Comparison of ENCODE assay signal across 17 mouse cellular contexts in genomic region chr2:140691403-140691802, GRCm38 (mm10). TPM values are rescaled to one million over a fixed set of nuclear protein-coding genes. Genes with fewer than 3 reads are reported as not detected.
"Had no signal": no experiment of that assay in that cellular context is flagged by ENCODE, and none has a peak within 500 bp of the region (broad histone marks: within the 10 kb centered on the region; RNA-seq: fewer than 3 reads in every experiment).

No protein-coding gene starts in this region.

- H3K9ac ChIP-seq: neural tube, embryonic 13.5 days; neural tube, embryonic 15.5 days; stomach, embryonic 15.5 days had no signal

- H3K9me3 ChIP-seq: neural tube, embryonic 13.5 days; neural tube, embryonic 15.5 days; stomach, embryonic 15.5 days had no signal

- H3K4me3 ChIP-seq: neural tube, embryonic 13.5 days; neural tube, embryonic 15.5 days; stomach, embryonic 15.5 days had no signal

- H3K4me2 ChIP-seq: neural tube, embryonic 13.5 days; neural tube, embryonic 15.5 days; stomach, embryonic 15.5 days had no signal

- H3K36me3 ChIP-seq: neural tube, embryonic 13.5 days; neural tube, embryonic 15.5 days; stomach, embryonic 15.5 days had no signal

- H3K27me3 ChIP-seq: neural tube, embryonic 13.5 days; neural tube, embryonic 15.5 days; stomach, embryonic 15.5 days had no signal

- H3K4me1 ChIP-seq: neural tube, embryonic 13.5 days; neural tube, embryonic 15.5 days; stomach, embryonic 15.5 days had no signal

- H3K27ac ChIP-seq: neural tube, embryonic 13.5 days; neural tube, embryonic 15.5 days; stomach, embryonic 15.5 days; stomach, postnatal 0 days had no signal

- DNase-seq: retina, postnatal 1 day; right cerebral cortex, adult 18-20 months; right cerebral cortex, postnatal 14 days; right cerebral cortex, postnatal 25 days; right cerebral cortex, postnatal 4 days; spleen, adult 18-20 months; thymus, adult 18-20 months; thymus, adult 2 months; thymus, postnatal 14 days; thymus, postnatal 25 days; thymus, postnatal 36 days; thymus, postnatal 4 days had no signal

RNA-seq across cellular contexts. Expression of gene Flrt3, which starts 20.1 kb away (rescaled TPM):
- total RNA-seq: neutrophil, adult 5-6 weeks had no signal
